Mouse (Mus musculus): ENCODE data around the gene Rab21.

- peak; percentile 59 for TF ChIP-seq CTCF (IDR thresholded peaks at IDR 0.05; ENCODE audit: low read depth, low read length)
- TF ChIP-seq POLR2A (IDR thresholded peaks at IDR 0.05; ENCODE audit: extremely low read depth, insufficient read depth, low read length): no peak
Measured at GRCm38 (mm10) chr10:115241082-115241595, 74.3 kb downstream of the Rab21 start.

Data from liver, adult 2 months (tissue).